Mouse (Mus musculus) G1E (cell line): ENCODE measurements around the gene Car10. TPM values are rescaled to one million over a fixed set of nuclear protein-coding genes. Genes with fewer than 3 reads are reported as not detected.

Experiments used
- ATAC-seq: 2 replicates; pipeline ENCODE4 v1.8.0; 2016; ENCODE audit warnings: mild to moderate bottlenecking; ENCODE audit not compliant: insufficient number of reproducible peaks, poor library complexity, low FRiP score, severe bottlenecking; ENCODE audit errors: extremely low read depth
- DNase-seq: peaks from one replicate; pipeline ENCODE4 v3.0.0; 2012; ENCODE audit warnings: low spot score
- H3K27me3 ChIP-seq: 2 replicates; pipeline ENCODE4 v1.6.1; 2012; ENCODE audit warnings: mild to moderate bottlenecking, low read length, inconsistent platforms; ENCODE audit not compliant: insufficient read depth
- H3K36me3 ChIP-seq: replicated peaks from 2 replicates; pipeline ENCODE3; 2012; ENCODE audit warnings: mild to moderate bottlenecking, inconsistent platforms
- H3K4me1 ChIP-seq: 2 replicates; pipeline ENCODE4 v1.6.1; 2012; ENCODE audit warnings: low read depth, low read length, inconsistent platforms, mixed read lengths; ENCODE audit not compliant: insufficient read depth
- H3K4me3 ChIP-seq: 2 replicates; pipeline ENCODE4 v1.5.1; 2012; ENCODE audit warnings: low read depth, mild to moderate bottlenecking, inconsistent platforms, low read length, moderate library complexity, mixed read lengths
- H3K9me3 ChIP-seq: replicated peaks from 2 replicates; pipeline ENCODE4 v1.6.1; 2012; ENCODE audit warnings: inconsistent platforms
- CTCF ChIP-seq: IDR thresholded peaks from 2 replicates; pipeline ENCODE4 v1.5.1; 2012; ENCODE audit warnings: low read depth, low read length, inconsistent platforms, mixed read lengths
- GATA1 ChIP-seq: IDR thresholded peaks from 2 replicates; pipeline ENCODE4 v1.6.1; 2012; ENCODE audit warnings: borderline replicate concordance, low read length, inconsistent platforms, mixed read lengths
- GATA2 ChIP-seq: IDR thresholded peaks from 2 replicates; pipeline ENCODE4 v1.6.1; 2012; ENCODE audit warnings: low read depth, low read length, inconsistent platforms, borderline replicate concordance
- POLR2AphosphoS5 ChIP-seq: IDR thresholded peaks from 2 replicates; pipeline ENCODE4 v1.6.1; 2012; ENCODE audit warnings: low read depth, low read length, inconsistent platforms; ENCODE audit not compliant: insufficient replicate concordance
- TAL1 ChIP-seq: conservative IDR thresholded peaks from 2 replicates; pipeline ENCODE4 v1.6.1; 2012; ENCODE audit warnings: low read depth, low read length, inconsistent platforms, mixed read lengths
- polyA plus RNA-seq: library from polyadenylated mRNA; stranded (reverse); fragments of >175 nt; gene quantifications from 2 replicates; pipeline ENCODE4 v1.2.3, GENCODE M21; 2012
- total RNA-seq, 2 experiments: library from RNA; stranded (forward) in 1 of 2; stranded (reverse) in 1 of 2; fragments of 200-1000 nt in 1 of 2; fragments of >200 nt in 1 of 2; fragmentation: Nextera tagmentation in 1 of 2; gene quantifications; 2 replicates each; pipeline ENCODE4 v1.2.3; 2014 to 2017

Car10 gene
- total and polyA plus RNA-seq, 3 experiments = not detected

DNA sequence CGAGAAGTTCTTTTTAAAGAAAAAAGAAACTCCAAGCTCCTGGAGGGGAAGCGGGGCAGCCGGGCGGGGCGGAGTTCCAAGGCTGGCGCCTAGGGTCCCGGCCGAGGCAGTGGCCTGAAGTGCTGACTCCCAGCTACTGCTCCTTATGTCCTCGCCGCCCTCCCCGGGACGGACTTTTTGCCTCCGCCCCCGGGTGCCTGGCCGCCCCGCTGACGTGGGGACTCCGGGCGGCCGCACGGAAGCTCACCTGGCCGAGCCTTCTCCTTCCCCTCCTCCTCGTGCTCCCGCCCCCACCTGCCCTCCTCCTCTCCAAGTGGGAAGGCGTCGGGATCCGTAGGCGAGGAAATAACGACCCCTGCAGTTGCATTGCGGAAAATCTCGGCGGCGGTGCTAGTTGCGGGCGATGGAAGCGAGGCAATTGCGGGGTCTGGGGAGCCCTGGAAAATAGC lies 1.1 kb downstream of the Car10 start:
- Histone ChIP-seq H3K36me3 (no peaks in the 10 kb centered on the region), H3K27me3 (no peaks in the 10 kb centered on the region), H3K4me3 (no peak overlapping the region), H3K4me1 (no peaks in the 10 kb centered on the region), H3K9me3 (peaks cover 45% of the 10 kb centered on the region)
- no peak for TF ChIP-seq CTCF
- no peak for TF ChIP-seq GATA2
- no peak for TF ChIP-seq POLR2AphosphoS5
- TF ChIP-seq TAL1 = no peak
- TF ChIP-seq GATA1 = no peak
- ATAC-seq = no peak
- DNase-seq = no peak

DNA sequence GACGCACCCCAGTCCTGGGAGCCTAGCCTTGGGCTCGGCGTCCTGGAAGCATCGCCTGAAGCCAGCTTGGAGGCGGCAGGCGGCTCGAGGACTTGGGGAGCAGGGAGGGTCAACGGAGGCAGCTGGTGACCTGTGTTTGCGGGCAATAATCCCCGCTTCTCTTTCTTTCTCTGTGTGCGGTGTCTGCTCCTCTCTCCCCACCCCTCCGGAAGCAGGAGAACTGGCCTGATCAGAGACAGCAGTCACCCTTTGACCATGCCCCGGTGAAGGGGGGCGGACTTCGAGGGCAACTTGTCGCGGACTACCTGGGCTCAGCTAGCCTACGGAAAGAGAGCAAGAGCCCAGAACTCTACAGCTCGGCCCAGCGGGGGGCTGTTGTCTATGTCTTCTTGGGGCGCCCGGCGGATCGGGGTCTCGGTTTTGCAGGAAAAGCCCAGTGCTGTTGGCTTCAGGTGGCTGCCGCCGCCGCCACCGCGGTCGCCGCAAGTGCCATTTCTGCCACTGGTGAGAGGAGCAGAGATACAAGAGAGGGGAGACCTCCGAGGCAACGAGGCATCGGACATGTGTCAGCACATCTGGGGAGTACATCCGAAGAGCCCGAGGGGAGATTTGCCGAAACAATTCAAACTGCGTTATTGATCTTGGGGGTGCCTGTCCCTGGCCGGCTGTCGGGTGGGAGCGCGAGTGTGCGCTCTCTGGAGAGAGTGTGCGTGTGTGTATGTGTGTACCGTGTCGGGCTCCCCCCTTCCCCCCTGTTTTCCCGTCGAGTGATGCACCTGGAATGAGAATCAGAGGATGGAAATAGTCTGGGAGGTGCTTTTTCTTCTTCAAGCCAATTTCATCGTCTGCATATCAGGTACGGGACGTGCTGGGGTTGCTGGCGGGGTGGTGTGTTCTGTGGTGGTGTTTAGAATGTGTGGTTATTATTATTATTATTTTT lies 1.9 kb downstream of the Car10 start:
- H3K27me3 ChIP-seq = no peaks in the 10 kb centered on the region
- no peak for ATAC-seq
- TF ChIP-seq GATA1 = no peak
- TF ChIP-seq CTCF = no peak

DNA sequence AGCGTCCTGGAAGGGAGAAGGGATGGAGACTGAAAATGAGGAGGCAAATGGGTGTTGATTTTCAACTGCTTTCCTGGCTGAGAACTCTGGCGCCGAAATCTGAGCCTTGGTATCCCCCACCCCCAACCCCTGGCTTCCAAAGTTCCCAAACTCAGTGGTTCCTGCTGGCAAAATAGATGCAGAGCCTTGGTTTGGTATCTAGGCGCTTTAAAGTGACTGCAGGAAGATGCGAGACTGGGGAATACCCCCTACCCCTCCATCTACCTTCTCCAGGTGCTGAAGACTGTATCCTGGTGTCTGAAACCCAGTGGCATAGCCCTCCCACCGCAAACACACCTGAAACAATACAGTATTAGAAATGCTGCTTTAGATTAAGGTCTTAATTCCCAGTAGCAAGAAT lies 2.8 kb downstream of the Car10 start:
- Histone ChIP-seq H3K27me3 (no peaks in the 10 kb centered on the region), H3K4me1 (no peaks in the 10 kb centered on the region), H3K4me3 (no peak overlapping the region), H3K9me3 (peaks cover 45% of the 10 kb centered on the region), H3K36me3 (no peaks in the 10 kb centered on the region)
- TF ChIP-seq GATA1 = no peak
- no peak for TF ChIP-seq GATA2
- TF ChIP-seq TAL1 = no peak
- no peak for TF ChIP-seq CTCF
- TF ChIP-seq POLR2AphosphoS5 = no peak
- DNase-seq = no peak
- no peak for ATAC-seq

More for the DNA sequence above, 1.9 kb downstream of the Car10 start:
- no peak for DNase-seq
- Histone ChIP-seq H3K36me3 (no peaks in the 10 kb centered on the region), H3K9me3 (peaks cover 45% of the 10 kb centered on the region), H3K4me3 (no peak overlapping the region), H3K4me1 (no peaks in the 10 kb centered on the region)

DNA sequence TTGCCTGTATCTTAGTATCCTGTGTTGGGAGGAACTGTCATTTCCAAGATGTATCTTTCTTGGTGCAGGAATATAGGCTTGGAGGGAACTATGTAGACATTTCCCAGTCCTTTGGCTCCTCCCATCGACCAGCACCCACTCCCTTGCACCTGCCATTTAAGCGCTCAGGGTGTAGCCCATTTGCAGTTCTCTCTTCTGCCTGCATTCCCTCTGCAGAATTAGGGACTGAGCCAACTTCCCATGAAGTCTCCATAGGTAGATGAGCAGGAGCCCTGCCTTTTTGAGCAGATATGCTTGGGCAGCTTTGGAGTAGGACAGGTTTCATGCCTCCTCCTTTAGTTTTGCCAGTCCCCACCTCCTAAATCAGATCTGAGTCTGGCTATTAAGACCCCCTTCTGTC lies 3.3 kb downstream of the Car10 start:
- Histone ChIP-seq H3K27me3 (no peaks in the 10 kb centered on the region), H3K9me3 (peaks cover 45% of the 10 kb centered on the region), H3K4me3 (no peak overlapping the region), H3K4me1 (no peaks in the 10 kb centered on the region), H3K36me3 (no peaks in the 10 kb centered on the region)
- TF ChIP-seq GATA2 (no peak), TAL1 (no peak), POLR2AphosphoS5 (no peak), CTCF (no peak), GATA1 (no peak)
- ATAC-seq (no peak), DNase-seq (no peak)

- no peak for ATAC-seq
- peaks cover 44% of the 10 kb centered on the region for H3K9me3 ChIP-seq
- H3K4me3 ChIP-seq = no peak overlapping the region
- no peaks in the 10 kb centered on the region for H3K36me3 ChIP-seq
- no peaks in the 10 kb centered on the region for H3K27me3 ChIP-seq
- TF ChIP-seq GATA1 (no peak), GATA2 (no peak)
- no peaks in the 10 kb centered on the region for H3K4me1 ChIP-seq
- DNase-seq = no peak
Observed at GRCm38 (mm10) chr11:93102321-93102720, 4.5 kb downstream of the Car10 start.

GRCm38 (mm10) chr11:93103101-93103815 lies 5.4 kb downstream of the Car10 start:
- TF ChIP-seq CTCF (no peak), POLR2AphosphoS5 (no peak), GATA2 (no peak), TAL1 (no peak), GATA1 (no peak)
- H3K27me3 ChIP-seq = no peaks in the 10 kb centered on the region
- H3K4me3 ChIP-seq = no peak overlapping the region
- peaks cover 35% of the 10 kb centered on the region for H3K9me3 ChIP-seq
- ATAC-seq = no peak
- H3K36me3 ChIP-seq = no peaks in the 10 kb centered on the region
- no peak for DNase-seq
- no peaks in the 10 kb centered on the region for H3K4me1 ChIP-seq
